Mouse (Mus musculus): ENCODE measurements around the gene Ppp2r5a. TPM values are rescaled to one million over a fixed set of nuclear protein-coding genes. Genes with fewer than 3 reads are reported as not detected.

Gene Ppp2r5a
- polyA plus RNA-seq, 2 experiments = 21.0 to 23.8 TPM

DNA sequence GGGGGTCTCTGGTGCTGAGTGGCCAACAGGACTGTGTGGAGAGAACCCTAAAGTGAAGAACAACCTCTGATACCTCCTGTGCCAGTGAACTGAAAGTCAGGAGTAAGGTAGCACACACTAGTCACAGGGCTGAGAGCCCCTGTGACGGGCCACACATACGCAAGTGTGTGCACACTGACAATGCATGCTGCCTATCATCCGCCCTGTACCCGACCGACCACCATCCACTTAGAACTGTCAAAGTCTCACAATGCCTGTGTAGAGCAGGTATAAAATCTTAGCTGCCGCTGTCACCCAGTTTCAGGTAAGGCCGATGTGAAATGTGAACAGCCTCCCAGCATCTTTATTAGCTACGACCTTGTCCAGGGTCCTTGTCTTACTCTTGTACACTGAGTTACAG, 3.4 kb upstream of the Ppp2r5a start:
- no peak overlapping the region for H3K4me3 ChIP-seq (ENCODE audit: insufficient read depth in 1 of 2, low read depth in 2 of 2, low read length in 2 of 2)
- no peaks in the 10 kb centered on the region for H3K9me3 ChIP-seq (ENCODE audit: control insufficient read depth, low read length)
- DNase-seq (ENCODE audit: low read depth in 3 of 3, low spot score in 3 of 3) = no peak
- no peak overlapping the region for H3K9ac ChIP-seq (replicated peaks)
- 75% methylated on average over 8 of the region's 8 CpGs for WGBS (ENCODE audit: insufficient replicate concordance)
- H3K27me3 ChIP-seq (ENCODE audit: control insufficient read depth, insufficient read depth, low read length) = no peaks in the 10 kb centered on the region
- H3K4me2 ChIP-seq (ENCODE audit: low read depth) = no peak overlapping the region
- TF ChIP-seq EP300 (IDR thresholded peaks at IDR 0.05; ENCODE audit: low read depth) = no peak
- no peak for TF ChIP-seq CTCF (IDR thresholded peaks at IDR 0.05; ENCODE audit: low read depth)
- ATAC-seq (ENCODE audit: insufficient read depth) = no peak
- H3K36me3 ChIP-seq (replicated peaks; ENCODE audit: control insufficient read depth, insufficient read depth, low read depth) = no peaks in the 10 kb centered on the region
- H3K4me1 ChIP-seq (replicated peaks; ENCODE audit: control insufficient read depth in 2 of 2, insufficient read depth in 2 of 2, low read length in 1 of 2) = peaks cover 0 to 9% of the 10 kb centered on the region in 2 experiments; a peak in 2 of 4 replicates
- no peak overlapping the region for H3K27ac ChIP-seq

- ATAC-seq (ENCODE audit: insufficient read depth) = no peak
- no peak overlapping the region for H3K4me3 ChIP-seq (ENCODE audit: insufficient read depth in 1 of 2, low read depth in 2 of 2, low read length in 2 of 2)
- DNase-seq (ENCODE audit: low read depth in 3 of 3, low spot score in 3 of 3) = no peak
- no peak overlapping the region for H3K4me2 ChIP-seq (ENCODE audit: low read depth)
- H3K27me3 ChIP-seq (ENCODE audit: control insufficient read depth, insufficient read depth, low read length) = no peaks in the 10 kb centered on the region
- H3K9ac ChIP-seq (replicated peaks) = no peak overlapping the region
- H3K9me3 ChIP-seq (ENCODE audit: control insufficient read depth, low read length) = no peaks in the 10 kb centered on the region
- TF ChIP-seq CTCF (IDR thresholded peaks at IDR 0.05; ENCODE audit: low read depth) = no peak
- 63% methylated on average over 10 of the region's 10 CpGs for WGBS (ENCODE audit: insufficient replicate concordance)
- H3K27ac ChIP-seq = no peak overlapping the region
- H3K4me1 ChIP-seq (replicated peaks; ENCODE audit: control insufficient read depth in 2 of 2, insufficient read depth in 2 of 2, low read length in 1 of 2) = peaks cover 0 to 9% of the 10 kb centered on the region in 2 experiments; a peak in 2 of 4 replicates
- H3K36me3 ChIP-seq (replicated peaks; ENCODE audit: control insufficient read depth, insufficient read depth, low read depth) = no peaks in the 10 kb centered on the region
Measured at GRCm38 (mm10) chr1:191404721-191405329, 1.8 kb upstream of the Ppp2r5a start.

DNA sequence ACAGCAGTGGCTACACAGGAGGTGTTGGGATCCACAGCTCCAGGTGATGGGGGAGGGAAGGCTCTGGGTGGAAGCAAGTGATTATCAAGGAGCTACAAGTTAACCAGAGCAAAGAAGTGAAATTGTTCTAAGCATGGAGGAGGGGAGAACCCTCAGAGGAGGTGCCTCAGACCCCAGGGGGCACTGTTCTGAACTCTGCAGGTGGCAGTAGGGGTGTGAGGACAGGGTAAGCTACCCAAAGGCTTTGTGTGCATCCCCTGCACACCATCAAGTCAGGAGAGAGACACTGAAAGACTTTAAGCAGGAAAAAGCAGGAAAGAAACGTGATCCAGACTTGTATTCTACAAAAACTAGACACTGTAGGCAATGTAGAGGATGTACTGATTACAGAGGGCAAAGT, 1.2 kb upstream of the Ppp2r5a start:
- Histone ChIP-seq H3K9me3 (ENCODE audit: control insufficient read depth, low read length) (no peaks in the 10 kb centered on the region), H3K4me3 (ENCODE audit: insufficient read depth in 1 of 2, low read depth in 2 of 2, low read length in 2 of 2) (no peak overlapping the region), H3K4me1 (replicated peaks; ENCODE audit: control insufficient read depth in 2 of 2, insufficient read depth in 2 of 2, low read length in 1 of 2) (peaks cover 0 to 4% of the 10 kb centered on the region in 2 experiments; a peak in 2 of 4 replicates), H3K9ac (replicated peaks) (no peak overlapping the region), H3K4me2 (ENCODE audit: low read depth) (no peak overlapping the region), H3K27me3 (ENCODE audit: control insufficient read depth, insufficient read depth, low read length) (no peaks in the 10 kb centered on the region), H3K27ac (no peak overlapping the region), H3K36me3 (replicated peaks; ENCODE audit: control insufficient read depth, insufficient read depth, low read depth) (no peaks in the 10 kb centered on the region)
- DNase-seq (ENCODE audit: low read depth in 3 of 3, low spot score in 3 of 3) = no peak
- TF ChIP-seq EP300 (IDR thresholded peaks at IDR 0.05; ENCODE audit: low read depth) = no peak
- TF ChIP-seq CTCF (IDR thresholded peaks at IDR 0.05; ENCODE audit: low read depth) = no peak
- 24% methylated on average over 1 of the region's 1 CpGs for WGBS (ENCODE audit: insufficient replicate concordance)
- ATAC-seq (ENCODE audit: insufficient read depth) = no peak

- TF ChIP-seq EP300 (IDR thresholded peaks at IDR 0.05; ENCODE audit: low read depth) (no peak), CTCF (IDR thresholded peaks at IDR 0.05; ENCODE audit: low read depth) (no peak)
- H3K36me3 ChIP-seq (replicated peaks; ENCODE audit: control insufficient read depth, insufficient read depth, low read depth) = no peaks in the 10 kb centered on the region
- no peak overlapping the region for H3K9ac ChIP-seq (replicated peaks)
- ATAC-seq (ENCODE audit: insufficient read depth) (no peak), DNase-seq (ENCODE audit: low read depth in 3 of 3, low spot score in 3 of 3) (no peak)
- H3K27ac ChIP-seq = no peak overlapping the region
- H3K4me1 ChIP-seq (replicated peaks; ENCODE audit: control insufficient read depth in 2 of 2, insufficient read depth in 2 of 2, low read length in 1 of 2) = peaks cover 0 to 6% of the 10 kb centered on the region in 2 experiments; a peak in 1 of 4 replicates
- no peaks in the 10 kb centered on the region for H3K9me3 ChIP-seq (ENCODE audit: control insufficient read depth, low read length)
- no peak overlapping the region for H3K4me3 ChIP-seq (ENCODE audit: insufficient read depth in 1 of 2, low read depth in 2 of 2, low read length in 2 of 2)
- no peaks in the 10 kb centered on the region for H3K27me3 ChIP-seq (ENCODE audit: control insufficient read depth, insufficient read depth, low read length)
- no peak overlapping the region for H3K4me2 ChIP-seq (ENCODE audit: low read depth)
- WGBS (ENCODE audit: insufficient replicate concordance) = 34% methylated on average over 7 of the region's 7 CpGs
Measured at GRCm38 (mm10) chr1:191402506-191402905, 566 bp downstream of the Ppp2r5a start.

DNA sequence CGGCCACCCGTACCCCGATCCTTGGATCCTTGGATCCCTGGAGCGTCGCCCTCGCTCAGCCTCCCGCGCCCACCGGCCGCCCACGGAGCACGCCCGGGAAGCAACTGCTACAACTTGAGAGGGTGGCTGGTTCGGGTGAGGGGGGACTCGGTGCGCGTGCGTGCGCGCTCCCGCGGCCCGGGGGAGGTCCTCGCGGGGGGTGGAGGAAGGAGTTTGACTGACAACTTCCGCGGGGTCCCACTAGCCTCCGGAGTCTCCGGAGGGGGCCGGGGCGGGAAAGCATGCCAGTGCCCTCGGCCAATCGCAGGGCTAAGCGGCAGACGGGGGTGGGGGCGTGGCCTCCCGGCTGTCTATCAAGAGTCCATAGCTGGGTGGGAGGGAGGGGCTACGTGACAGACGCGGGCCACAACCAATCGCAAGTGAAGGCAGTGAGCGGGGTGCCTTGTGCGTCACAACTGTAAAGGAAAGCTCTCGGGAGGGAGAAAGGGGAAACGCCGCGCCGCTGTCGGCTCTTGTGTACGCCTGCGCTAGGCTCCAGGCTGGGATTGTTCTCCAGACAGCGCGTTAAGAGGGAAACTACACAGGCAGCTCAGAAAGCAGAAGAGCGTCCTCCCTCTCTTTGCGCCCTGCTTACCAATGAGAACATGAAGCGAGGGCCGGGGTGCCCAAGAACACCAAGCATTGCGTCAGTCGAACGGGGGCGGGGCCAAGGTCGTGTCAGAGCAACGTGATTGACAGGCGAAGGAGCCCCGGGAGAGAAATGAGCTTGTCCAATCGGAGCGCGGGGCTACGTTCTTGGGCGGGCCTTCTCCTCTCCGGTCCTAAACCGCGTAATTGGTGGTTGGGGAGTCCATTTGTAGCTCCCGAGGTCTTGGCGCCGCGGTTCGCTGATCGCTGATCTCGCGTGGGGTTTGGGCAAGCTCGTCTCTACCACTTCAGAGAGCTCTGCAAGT, 5.9 kb downstream of the Ppp2r5a start:
- no peak for TF ChIP-seq EP300 (IDR thresholded peaks at IDR 0.05; ENCODE audit: low read depth)
- no peak for TF ChIP-seq CTCF (IDR thresholded peaks at IDR 0.05; ENCODE audit: low read depth)

More for the DNA sequence above, 5.9 kb downstream of the Ppp2r5a start:
- no peaks in the 10 kb centered on the region for H3K9me3 ChIP-seq (ENCODE audit: control insufficient read depth, low read length)
- no peaks in the 10 kb centered on the region for H3K36me3 ChIP-seq (replicated peaks; ENCODE audit: control insufficient read depth, insufficient read depth, low read depth)
- H3K4me3 ChIP-seq (ENCODE audit: insufficient read depth in 1 of 2, low read depth in 2 of 2, low read length in 2 of 2) = peak overlapping the region; percentile 90 to 99
- peak overlapping the region; percentile 83 for H3K27ac ChIP-seq
- peaks cover 4 to 6% of the 10 kb centered on the region in 2 experiments; a peak in 2 of 4 replicates for H3K4me1 ChIP-seq (replicated peaks; ENCODE audit: control insufficient read depth in 2 of 2, insufficient read depth in 2 of 2, low read length in 1 of 2)
- H3K4me2 ChIP-seq (ENCODE audit: low read depth) = peak overlapping the region; percentile 75
- H3K27me3 ChIP-seq (ENCODE audit: control insufficient read depth, insufficient read depth, low read length) = no peaks in the 10 kb centered on the region
- under 1% methylated on average over 81 of the region's 82 CpGs for WGBS (ENCODE audit: insufficient replicate concordance)
- peak; percentile 99 for DNase-seq (ENCODE audit: low read depth in 3 of 3, low spot score in 3 of 3)
- ATAC-seq (ENCODE audit: insufficient read depth) = peak; percentile 93
- H3K9ac ChIP-seq (replicated peaks) = peak overlapping the region; percentile 89
